Mouse (Mus musculus) urinary bladder, postnatal 4 days (tissue): ENCODE measurements around the gene Sh3bgr.

Experiments used
- DNase-seq, 2 experiments: peaks; one replicate each; pipeline ENCODE4 v3.0.0; 2021 to 2022; ENCODE audit warnings: low spot score in 2 of 2

The Sh3bgr gene

GRCm38 (mm10) chr16:96199913-96200701 lies at the start of gene Sh3bgr:
Gene Sh3bgr (plus strand): TSS chr16:96200450.
- peak; percentile 61 to 70 for DNase-seq

GRCm38 (mm10) chr16:96150995-96151394 lies 49.3 kb upstream of the Sh3bgr start:
- DNase-seq = peak in 1 of 2 experiments; percentile 48

GRCm38 (mm10) chr16:96151551-96151950 lies 48.7 kb upstream of the Sh3bgr start:
- DNase-seq = peak; percentile 60 to 86

GRCm38 (mm10) chr16:96154476-96154875 lies 45.8 kb upstream of the Sh3bgr start:
- DNase-seq = no peak

GRCm38 (mm10) chr16:96156019-96156418 lies 44.2 kb upstream of the Sh3bgr start:
- no peak for DNase-seq

- DNase-seq = no peak
Measured at GRCm38 (mm10) chr16:96157171-96157570, 43.1 kb upstream of the Sh3bgr start.

- no peak for DNase-seq
Measured at GRCm38 (mm10) chr16:96158511-96159080, 41.7 kb upstream of the Sh3bgr start.

- peak; percentile 69 to 82 for DNase-seq
Measured at GRCm38 (mm10) chr16:96159091-96159731, 41.0 kb upstream of the Sh3bgr start.

GRCm38 (mm10) chr16:96159794-96160346 lies 40.4 kb upstream of the Sh3bgr start:
- no peak for DNase-seq

GRCm38 (mm10) chr16:96160927-96161326 lies 39.3 kb upstream of the Sh3bgr start:
- DNase-seq = no peak

- no peak for DNase-seq
Measured at GRCm38 (mm10) chr16:96161336-96161735, 38.9 kb upstream of the Sh3bgr start.

- DNase-seq = no peak
Measured at GRCm38 (mm10) chr16:96165723-96166264, 34.5 kb upstream of the Sh3bgr start.

GRCm38 (mm10) chr16:96168837-96169236 lies 31.4 kb upstream of the Sh3bgr start:
- DNase-seq = no peak

GRCm38 (mm10) chr16:96173648-96174047 lies 26.6 kb upstream of the Sh3bgr start:
- DNase-seq = no peak

- no peak for DNase-seq
Measured at GRCm38 (mm10) chr16:96175399-96175798, 24.9 kb upstream of the Sh3bgr start.

- DNase-seq = no peak
Measured at GRCm38 (mm10) chr16:96179156-96179555, 21.1 kb upstream of the Sh3bgr start.

- no peak for DNase-seq
Measured at GRCm38 (mm10) chr16:96187619-96188018, 12.6 kb upstream of the Sh3bgr start.

- peak; percentile 99 to 100 for DNase-seq
Measured at GRCm38 (mm10) chr16:96191531-96192506, 8.4 kb upstream of the Sh3bgr start, which contains the start of gene Lca5l. Gene Lca5l (minus strand): TSS chr16:96192271.

- DNase-seq = no peak
Measured at GRCm38 (mm10) chr16:96200702-96201028, 415 bp downstream of the Sh3bgr start.

- no peak for DNase-seq
Measured at GRCm38 (mm10) chr16:96201485-96202232, 1.4 kb downstream of the Sh3bgr start.
